13 mouse cellular contexts compared by ENCODE assay signal in the genomic region with DNA sequence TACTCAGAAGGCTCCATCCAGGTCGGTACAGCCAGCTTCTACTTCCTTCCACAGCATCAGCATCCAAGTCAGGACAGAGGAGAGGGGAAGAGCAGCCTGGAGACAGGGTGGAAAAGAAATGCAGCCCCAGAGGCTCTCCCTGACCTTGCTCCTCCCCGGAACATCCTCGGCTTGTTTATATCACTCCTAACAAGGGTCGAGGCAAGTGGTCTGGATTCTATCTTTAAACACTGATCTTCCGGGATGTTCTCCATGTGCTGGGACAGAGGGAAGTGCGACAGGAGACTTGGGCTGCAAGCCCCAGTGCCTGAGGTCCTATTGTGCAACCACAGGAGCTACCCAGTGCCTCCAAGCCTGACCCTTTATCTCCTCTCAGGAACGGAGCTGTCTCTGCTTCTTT. TPM values are rescaled to one million over a fixed set of nuclear protein-coding genes. Genes with fewer than 3 reads are reported as not detected.
A peak's percentile ranks its signal among the peaks of the same experiment; 100 is the strongest.
DNase-seq lines count a peak whose midpoint lies in the region; ATAC-seq and TF ChIP-seq lines count a peak whose summit lies in the region.
"Had no signal": no experiment of that assay in that cellular context is flagged by ENCODE, and none has a peak within 500 bp of the region (broad histone marks: within the 10 kb centered on the region; RNA-seq: fewer than 3 reads in every experiment).

No protein-coding gene starts in this region.

- H3K4me3 ChIP-seq in brown adipose tissue, adult 24 weeks (ENCODE audit: insufficient read depth, low read depth, low read length) = no peak overlapping the region
- H3K4me3 ChIP-seq in lung, adult 2 months (replicated peaks; ENCODE audit: extremely low read depth, low read depth, low read length) = no peak overlapping the region
- H3K4me3 ChIP-seq in stomach, postnatal 0 days (ENCODE audit: low read depth, low read length) = no peak overlapping the region
- H3K4me3 ChIP-seq: left cerebral cortex, adult 2 months; myocyte had no signal

- ATAC-seq in stomach, postnatal 0 days (ENCODE audit: low FRiP score, low TSS enrichment) = no peak
- ATAC-seq: inflammation-experienced regulatory T-cells, adult 6 months had no signal

- H3K4me2 ChIP-seq in stomach, postnatal 0 days (replicated peaks; ENCODE audit: low read depth) = no peak overlapping the region

- no peaks in the 10 kb centered on the region for H3K9me3 ChIP-seq in stomach, postnatal 0 days (ENCODE audit: control insufficient read depth, low read length)

- H3K27ac ChIP-seq in brown adipose tissue, adult 24 weeks (replicated peaks; ENCODE audit: low read depth, low read length) = peak overlapping the region; percentile 87
- no peak overlapping the region for H3K27ac ChIP-seq in stomach, postnatal 0 days (replicated peaks)
- H3K27ac ChIP-seq: left cerebral cortex, adult 2 months had no signal

- no peaks in the 10 kb centered on the region for H3K27me3 ChIP-seq in stomach, postnatal 0 days (ENCODE audit: control insufficient read depth, insufficient read depth, low read length)

- H3K9ac ChIP-seq in stomach, postnatal 0 days (ENCODE audit: low read length) = no peak overlapping the region

- no peak for TF ChIP-seq EP300 in stomach, postnatal 0 days (optimal IDR thresholded peaks at IDR 0.05)

- TF ChIP-seq POLR2A in lung, adult 2 months (IDR thresholded peaks at IDR 0.05; ENCODE audit: borderline replicate concordance, extremely low read depth, low read depth, low read length) = 0 out of 2 replicates have a peak, but pooled peaks have one; percentile 4

- 45% methylated on average over 7 of the region's 7 CpGs for WGBS in lung, adult 2 months
- 29% methylated on average over 7 of the region's 7 CpGs for WGBS in stomach, postnatal 0 days

- H3K4me1 ChIP-seq in brown adipose tissue, adult 24 weeks (ENCODE audit: control insufficient read depth, insufficient read depth, insufficient read length, low read length) = peaks cover 28% of the 10 kb centered on the region
- peaks cover 22% of the 10 kb centered on the region for H3K4me1 ChIP-seq in lung, adult 2 months (ENCODE audit: control insufficient read depth, insufficient read depth, low read length)
- H3K4me1 ChIP-seq in stomach, postnatal 0 days (replicated peaks; ENCODE audit: control insufficient read depth, insufficient read depth) = no peaks in the 10 kb centered on the region

- no peak for TF ChIP-seq CTCF in lung, adult 2 months (IDR thresholded peaks at IDR 0.05; ENCODE audit: insufficient read depth, low read length)
- TF ChIP-seq CTCF in stomach, postnatal 0 days (IDR thresholded peaks at IDR 0.05; ENCODE audit: low read depth) = no peak

- peak; percentile 50 for DNase-seq in adrenal gland, adult 8-10 months
- no peak for DNase-seq in adrenal gland, postnatal 4 days (ENCODE audit: low spot score in 2 of 2)
- DNase-seq in induced T-regulatory cell, adult 2 months (ENCODE audit: low read depth) = peak; percentile 3
- no peak for DNase-seq in lung, adult 2 months
- DNase-seq in right cerebral cortex, adult 18-20 months = no peak
- DNase-seq in cerebellum, postnatal 10 days = no peak
- DNase-seq in stomach, postnatal 0 days (ENCODE audit: low spot score) = no peak
- DNase-seq: cerebellum, adult 18-20 months had no signal

- no peaks in the 10 kb centered on the region for H3K36me3 ChIP-seq in stomach, postnatal 0 days (ENCODE audit: control insufficient read depth, insufficient read depth, low read length)
- H3K36me3 ChIP-seq: G1E had no signal

RNA-seq across cellular contexts. Expression of gene Trib2, which starts 18.7 kb away (rescaled TPM):
- total RNA-seq in adrenal gland, adult 8-10 months (2022) = 10 to 100 TPM; 12.4 to 21.2 (median 16.4) TPM
- 10 to 100 TPM; 25.6 to 27.4 TPM for total RNA-seq in adrenal gland, postnatal 4 days (2021)
- 2.9 and 6.3 TPM in 2 replicates for polyA plus RNA-seq in brown adipose tissue, adult 24 weeks (2012; ENCODE audit: insufficient read depth, insufficient read length, missing spikeins)
- 34.0 and 36.0 TPM in 2 replicates for polyA plus RNA-seq in lung, adult 2 months (2012; rRNA removed)
- 9.2 and 9.9 TPM in 2 replicates for polyA plus RNA-seq in stomach, postnatal 0 days (2015; fragmentation: Nextera tagmentation; extraction: Ambion mirVana)
- polyA plus RNA-seq: G1E had no signal

Comparison
In these comparisons a context has a peak if more than half of its experiments do, and no peak if none do; other contexts are left out.
1. DNase-seq: peak in adrenal gland, adult 8-10 months (single experiment) and induced T-regulatory cell, adult 2 months (single experiment); none in adrenal gland, postnatal 4 days (0 of 2), lung, adult 2 months (single experiment), right cerebral cortex, adult 18-20 months (single experiment), cerebellum, postnatal 10 days (0 of 2) and stomach, postnatal 0 days (single experiment).